Mouse (Mus musculus) thymus, adult 2 months (tissue): ENCODE measurements around the gene Tmem11.

Experiments
- CTCF ChIP-seq: fragments of 200-500 bp; IDR thresholded peaks from 2 replicates; pipeline ENCODE4 v1.5.1; 2012; ENCODE audit warnings: mild to moderate bottlenecking, control low read depth, low read length, moderate library complexity, borderline replicate concordance; ENCODE audit not compliant: control insufficient read depth, poor library complexity, insufficient read depth; ENCODE audit errors: extremely low read depth
- POLR2A ChIP-seq: fragments of 200-500 bp; IDR thresholded peaks from 2 replicates; pipeline ENCODE4 v1.6.1; 2012; ENCODE audit warnings: mild to moderate bottlenecking, low read length, control low read depth, moderate library complexity; ENCODE audit not compliant: control insufficient read depth, poor library complexity, insufficient read depth; ENCODE audit errors: extremely low read depth

- no peak for TF ChIP-seq CTCF
- peak; percentile 38; the same call in 1 of the 2 replicates for TF ChIP-seq POLR2A
Measured at GRCm38 (mm10) chr11:60830433-60831052, 48.5 kb downstream of the Tmem11 start, which contains the start of gene Dhrs7b.
